Mouse (Mus musculus): ENCODE measurements around the gene Vps13d.

DNA sequence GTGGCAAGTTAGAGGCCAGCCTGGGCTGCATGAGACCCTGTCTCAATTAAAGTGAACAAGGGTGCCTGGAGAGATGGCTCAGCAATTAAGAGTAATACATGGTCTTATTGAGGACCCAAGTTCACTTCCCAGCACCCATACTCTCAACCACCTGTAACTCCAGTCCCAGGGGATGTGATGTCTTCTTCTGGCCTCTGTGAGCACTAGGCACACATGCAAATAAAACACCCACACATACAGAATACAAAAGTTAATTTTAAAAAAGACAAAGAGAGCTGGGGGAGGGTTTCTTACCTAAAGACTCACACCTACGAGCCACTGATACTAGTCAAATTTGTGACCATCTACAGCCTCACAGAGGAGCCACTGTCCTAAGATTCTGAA is 43.7 kb downstream of the Vps13d start:
- TF ChIP-seq CTCF (IDR thresholded peaks at IDR 0.05; ENCODE audit: low read depth) (no peak), EP300 (IDR thresholded peaks at IDR 0.05; ENCODE audit: low read depth) (no peak)
